Mouse (Mus musculus) left cerebral cortex, postnatal 14 days (tissue): ENCODE data around the gene Rsrc2. TPM values are rescaled to one million over a fixed set of nuclear protein-coding genes. Genes with fewer than 3 reads are reported as not detected.
"Not testable (repeated sequence)": the region's sequence is repeated elsewhere in the genome, so short reads cannot be mapped to it uniquely, and the experiment has no call there.

Experiments used
- DNase-seq, 2 experiments: peaks; one replicate each; pipeline ENCODE4 v3.0.0; 2021 to 2022; ENCODE audit warnings: low spot score in 2 of 2, mixed read lengths in 1 of 2
- intact Hi-C: fragments of 180-260 bp; cut with DNase I; formaldehyde crosslinking; loops from one replicate; pipeline ENCODE4 v1.15.1; 2025
- long read RNA-seq, 2 experiments: library from polyadenylated mRNA; stranded (forward); transcript quantifications; one replicate each; pipeline ENCODE4 v2.0.0; 2021
- total RNA-seq, 2 experiments: library from RNA; stranded (reverse); gene quantifications; 2 replicates each; pipeline ENCODE4 v1.2.3; 2021

Rsrc2 gene
- total RNA-seq, result 10 to 100 TPM; 80.9 to 89.4 TPM
- long read RNA-seq, experiment 1, transcript Rsrc2-208 (10 exons, 1,595 nt), result major isoform, 40 of 71 reads
- long read RNA-seq, experiment 1, transcript Rsrc2-201 (12 exons, 2,344 nt), result minor isoform, 7 of 71 reads
- long read RNA-seq, experiment 1, partial matches to known transcripts, result 3 of 71 reads
- long read RNA-seq, experiment 1, other reads (novel, unspliced or antisense), result 16 of 71 reads
- long read RNA-seq, experiment 2, transcript Rsrc2-208 (10 exons, 1,595 nt), result major isoform, 38 of 62 reads
- long read RNA-seq, experiment 2, transcript Rsrc2-201 (12 exons, 2,344 nt), result minor isoform, 7 of 62 reads
- long read RNA-seq, experiment 2, partial matches to known transcripts, result 6 of 62 reads
- long read RNA-seq, experiment 2, other reads (novel, unspliced or antisense), result 10 of 62 reads

DNA sequence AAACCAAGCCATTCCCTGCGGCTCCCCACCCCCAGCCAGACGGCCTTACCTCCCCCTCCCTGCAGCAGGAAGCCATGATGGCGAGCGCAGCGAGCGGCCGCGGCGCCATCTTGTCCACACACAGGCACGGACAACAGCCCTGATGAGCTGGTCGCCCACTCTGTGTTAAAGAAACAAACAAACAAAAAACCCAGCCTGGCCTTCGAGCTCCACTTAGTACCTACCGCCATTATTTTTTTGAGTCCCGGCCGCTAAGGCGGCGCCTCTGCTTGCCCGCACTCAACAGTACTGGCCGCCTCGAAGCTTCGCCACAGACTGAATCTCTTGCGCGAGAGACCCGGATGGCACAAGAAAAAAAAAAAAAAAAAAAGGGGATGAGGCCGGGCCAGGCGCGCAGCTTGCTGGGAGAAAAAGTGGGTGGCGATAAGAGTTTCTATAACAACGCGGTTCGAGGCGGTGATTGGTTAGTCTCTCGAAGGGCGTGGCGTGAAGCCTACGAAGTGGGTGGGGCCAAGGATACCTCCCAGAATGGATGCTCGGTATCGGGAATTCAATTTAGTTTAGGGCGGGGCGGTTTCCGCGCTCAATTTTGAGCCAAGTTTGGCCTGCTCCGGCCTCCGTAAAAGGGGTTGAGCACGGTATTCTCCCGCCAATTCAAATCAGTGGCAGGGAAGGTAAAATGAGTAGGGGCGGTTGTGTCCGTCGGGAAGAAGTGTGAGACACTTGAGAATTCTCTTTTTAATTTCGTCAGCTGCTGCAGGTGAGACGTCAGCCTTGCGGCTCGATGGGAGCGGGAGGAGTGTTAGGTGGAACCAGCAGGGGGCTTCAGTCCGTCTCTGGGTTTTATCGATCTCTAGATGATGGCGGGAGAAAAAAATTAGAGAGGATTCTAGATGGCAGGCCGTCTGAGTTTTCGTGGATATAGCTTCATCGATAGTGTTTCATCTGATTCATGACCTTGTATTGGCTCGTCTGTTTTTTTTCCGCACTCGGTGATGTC is at the start of gene Rsrc2, which contains the start of gene Kntc1:
Rsrc2 (minus strand) TSS at position 350 of the 1,000 bp plus-strand sequence.
Kntc1 (plus strand) TSS at position 652 of the 1,000 bp plus-strand sequence.
- peak; percentile 99 to 100 for DNase-seq
- intact Hi-C loops, result loop anchor here (2.0 to 5.0 kb wide), 2 partner anchors 58 to 157 kb away; partner anchors contain the start of gene Denr

GRCm38 (mm10) chr5:123793081-123793480 is 43.9 kb upstream of the Rsrc2 start:
- intact Hi-C loops, result no loop called here
- DNase-seq, result no peak

DNA sequence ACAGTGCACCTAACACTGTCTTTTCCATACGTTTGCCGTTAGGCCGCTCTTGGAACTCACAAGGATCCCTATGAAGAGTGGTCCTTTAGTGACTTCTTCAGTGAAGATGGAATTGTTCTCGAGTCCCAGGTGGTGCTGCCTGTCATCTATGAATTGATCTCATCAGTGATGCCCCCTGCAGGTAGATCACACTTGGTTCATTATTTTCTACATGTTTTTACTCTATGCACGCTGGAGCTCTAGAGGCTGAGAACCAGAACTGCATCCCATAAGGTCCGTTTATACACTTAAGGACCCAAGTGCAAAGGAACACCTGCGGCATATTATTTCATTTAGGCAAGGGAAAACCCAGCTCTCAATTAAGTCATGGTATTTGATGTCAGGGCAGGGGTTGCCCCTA is 39.8 kb upstream of the Rsrc2 start:
- no peak for DNase-seq
- intact Hi-C loops, result no loop called here

GRCm38 (mm10) chr5:123781864-123782263 is 32.6 kb upstream of the Rsrc2 start:
- DNase-seq, result no peak

GRCm38 (mm10) chr5:123780716-123781115 is 31.5 kb upstream of the Rsrc2 start:
- DNase-seq, result no peak
- intact Hi-C loops, result no loop called here

More at GRCm38 (mm10) chr5:123781864-123782263, 32.6 kb upstream of the Rsrc2 start:
- intact Hi-C loops, result no loop called here

GRCm38 (mm10) chr5:123773441-123773840 is 24.2 kb upstream of the Rsrc2 start:
- intact Hi-C loops, result no loop called here
- DNase-seq, result no peak

DNA sequence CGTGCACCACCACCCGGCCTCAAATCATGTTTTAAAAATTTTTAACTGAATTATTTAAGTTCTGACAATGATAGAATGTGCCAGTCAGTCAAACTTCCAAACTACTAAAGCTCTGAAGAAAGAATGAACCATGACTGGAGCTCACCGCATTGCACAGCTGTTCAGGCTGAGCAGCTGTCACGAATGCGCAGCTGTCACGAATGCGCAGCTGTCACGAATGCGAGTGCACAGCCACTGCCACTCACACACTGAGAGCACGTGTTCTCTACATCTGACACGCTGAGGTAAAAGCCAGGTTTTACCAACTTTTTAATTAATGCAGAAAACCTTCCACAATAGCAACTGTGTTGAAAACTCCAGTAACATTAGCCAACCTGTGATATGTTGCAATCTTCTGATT is 17.2 kb upstream of the Rsrc2 start:
- intact Hi-C loops, DNase-seq: not testable (repeated sequence)

DNA sequence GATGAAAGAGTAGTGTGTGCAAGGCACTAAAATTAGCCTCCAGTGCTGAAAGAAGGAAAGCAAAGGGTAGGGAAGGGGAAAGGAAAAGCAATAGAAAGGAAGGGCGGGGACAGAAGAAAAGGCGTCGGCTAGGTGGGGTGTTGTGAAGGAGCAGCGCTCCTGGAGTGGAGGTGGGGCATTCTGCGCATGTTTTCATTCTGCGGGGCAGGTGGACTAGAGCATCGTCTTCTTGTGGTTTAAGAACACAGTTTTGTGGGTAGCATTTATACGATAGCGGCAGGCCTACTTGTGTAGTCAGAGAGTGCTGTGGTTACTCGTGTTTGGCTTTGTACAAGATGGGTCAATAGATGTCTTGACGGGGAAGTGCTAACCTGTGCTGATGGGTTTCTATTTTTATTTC is 16.3 kb upstream of the Rsrc2 start:
- no peak for DNase-seq
- intact Hi-C loops, result no loop called here

GRCm38 (mm10) chr5:123748339-123749064 is 712 bp downstream of the Rsrc2 start:
- intact Hi-C loops, result loop anchor here (2.0 to 5.0 kb wide), 2 partner anchors 59 to 158 kb away; partner anchors contain the start of gene Denr

GRCm38 (mm10) chr5:123747604-123748003 is 1.6 kb downstream of the Rsrc2 start:
- intact Hi-C loops, result loop anchor here (2.0 to 5.0 kb wide), 2 partner anchors 60 to 159 kb away; partner anchors contain the start of gene Denr
- DNase-seq, result no peak

More at GRCm38 (mm10) chr5:123748339-123749064, 712 bp downstream of the Rsrc2 start:
- no peak for DNase-seq

GRCm38 (mm10) chr5:123746253-123746652 is 3.0 kb downstream of the Rsrc2 start:
- intact Hi-C loops, result loop anchor here (5.0 kb wide), 1 partner anchor 61 kb away; no protein-coding TSS in a partner anchor
- no peak for DNase-seq

- no peak for DNase-seq
- intact Hi-C loops, result no loop called here
Observed at GRCm38 (mm10) chr5:123744358-123744757, 4.9 kb downstream of the Rsrc2 start.

DNA sequence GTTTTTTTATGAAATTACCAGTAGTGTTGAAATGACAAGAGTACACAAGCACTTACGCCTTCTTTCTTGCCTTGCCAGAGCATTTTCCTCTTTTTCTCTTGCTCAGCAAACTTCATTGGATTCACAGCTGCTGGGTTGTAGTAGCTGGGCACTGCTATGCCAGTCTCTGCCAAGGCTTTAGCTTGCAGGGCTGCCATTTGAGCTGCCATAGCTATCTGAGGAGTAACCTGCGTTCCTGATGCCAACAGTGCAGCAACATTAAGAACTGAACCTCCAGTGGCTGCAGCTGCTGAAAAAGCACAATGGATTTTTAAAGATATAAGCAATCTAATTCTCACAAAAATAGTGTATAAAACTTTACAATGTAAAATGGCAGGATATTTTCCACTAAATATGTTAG is 18.2 kb downstream of the Rsrc2 start:
- DNase-seq, result no peak
- intact Hi-C loops, result no loop called here

GRCm38 (mm10) chr5:123723816-123724215 is 25.4 kb downstream of the Rsrc2 start:
- DNase-seq, intact Hi-C loops: not testable (repeated sequence)

DNA sequence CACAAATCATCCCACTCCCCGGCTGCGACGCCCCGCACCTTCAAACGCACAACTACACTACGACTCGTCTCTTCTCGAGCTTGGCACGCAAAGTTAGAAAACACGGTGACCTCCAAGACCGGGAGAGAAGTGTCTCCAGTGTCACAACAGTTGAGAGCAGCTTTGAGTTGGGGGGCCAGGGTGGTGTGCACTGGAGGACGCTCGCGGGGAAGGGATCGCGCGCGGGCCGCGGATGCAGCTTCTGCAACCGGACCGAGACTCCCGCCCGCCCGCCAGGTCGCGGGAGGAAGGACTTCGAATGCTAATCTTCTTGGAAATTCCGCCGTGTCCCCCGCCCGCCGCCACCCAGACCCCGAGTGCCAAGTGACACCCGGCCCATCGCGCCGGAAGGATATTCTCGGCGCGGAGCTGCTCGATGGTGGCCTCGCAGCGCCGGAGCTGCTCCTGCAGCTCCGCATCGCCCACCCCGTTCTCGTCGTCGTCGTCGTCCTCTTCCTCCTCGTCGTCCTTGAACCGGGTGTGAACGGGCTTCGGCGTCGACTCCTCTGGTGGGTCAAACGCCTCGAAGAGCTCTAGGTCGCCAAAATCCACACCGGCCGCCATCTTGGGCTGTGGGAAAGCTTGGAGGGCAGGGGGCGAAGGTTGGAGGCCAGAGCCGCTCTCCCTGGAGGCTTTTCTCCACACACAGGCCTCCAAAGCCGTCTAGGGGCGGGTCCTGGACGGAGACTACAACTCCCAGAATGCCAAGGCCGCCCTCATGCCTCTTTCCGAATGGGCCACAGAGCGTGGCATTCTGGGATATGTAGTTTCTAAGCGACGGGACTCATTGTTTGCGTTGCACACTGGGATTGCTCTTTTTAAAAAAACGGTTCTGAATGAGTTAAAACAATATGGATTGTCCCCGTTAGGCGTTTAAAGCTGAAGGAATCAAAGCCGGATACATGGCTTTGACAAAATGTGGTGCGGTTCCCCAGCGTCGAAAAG is 28.6 kb downstream of the Rsrc2 start, which contains the start of gene Zcchc8:
Zcchc8 (minus strand) TSS at position 773 of the 984 bp plus-strand sequence.
- intact Hi-C loops, result no loop called here
- DNase-seq, result peak; percentile 96 to 97

GRCm38 (mm10) chr5:123714622-123715021 is 34.6 kb downstream of the Rsrc2 start:
- intact Hi-C loops, result no loop called here
- no peak for DNase-seq

- no peak for DNase-seq
- intact Hi-C loops, result no loop called here
Observed at GRCm38 (mm10) chr5:123713782-123714181, 35.4 kb downstream of the Rsrc2 start.

GRCm38 (mm10) chr5:123709571-123709970 is 39.6 kb downstream of the Rsrc2 start:
- DNase-seq, result no peak
- intact Hi-C loops, result no loop called here
